Mouse (Mus musculus) midbrain, embryonic 10.5 days (tissue): Measurements from ENCODE around the gene Stt3a. TPM values are rescaled to one million over a fixed set of nuclear protein-coding genes. Genes with fewer than 3 reads are reported as not detected.

Experiments
- DNase-seq: peaks from one replicate; pipeline ENCODE4 v3.0.0-alpha.2; 2017; ENCODE audit warnings: low spot score
- H3K27ac ChIP-seq: fragments of 300-500 bp; sonication (generic); replicated peaks from 2 replicates; pipeline ENCODE4 v1.5.1; 2016; ENCODE audit warnings: mild to moderate bottlenecking
- H3K27me3 ChIP-seq: fragments of 300-500 bp; sonication (generic); 2 replicates; pipeline ENCODE4 v1.6.1; 2016; ENCODE audit warnings: low read depth, mild to moderate bottlenecking; ENCODE audit not compliant: poor library complexity, severe bottlenecking
- H3K36me3 ChIP-seq: fragments of 300-500 bp; sonication (generic); 2 replicates; pipeline ENCODE4 v1.6.1; 2016; ENCODE audit warnings: mild to moderate bottlenecking, moderate library complexity
- H3K4me1 ChIP-seq: fragments of 300-500 bp; sonication (generic); 2 replicates; pipeline ENCODE4 v1.6.1; 2016
- H3K4me3 ChIP-seq: fragments of 300-500 bp; sonication (generic); 2 replicates; pipeline ENCODE4 v1.5.1; 2016; ENCODE audit warnings: mild to moderate bottlenecking, moderate library complexity
- H3K9me3 ChIP-seq: fragments of 300-500 bp; sonication (generic); replicated peaks from 2 replicates; pipeline ENCODE4 v1.6.1; 2016; ENCODE audit warnings: mild to moderate bottlenecking
- WGBS: fragments of 180-500 bp; shearing (Covaris S2); methylation state at CpG from one replicate; pipeline ENCODE4 v1.1.7; 2016; 5-methylcytosine and 5-hydroxymethylcytosine counted together
- polyA plus RNA-seq: library from polyadenylated mRNA; unstranded; fragments of >200 nt; fragmentation: Nextera tagmentation; extraction: Ambion mirVana; gene quantifications from 2 replicates; pipeline ENCODE4 v1.2.1, GENCODE M21; 2016

Gene Stt3a
- polyA plus RNA-seq, 1 experiment from 2014 or later = 167 TPM

GRCm38 (mm10) chr9:36792191-36792590, 24.7 kb upstream of the Stt3a start:
- DNase-seq = no peak
- peaks cover 1% of the 10 kb centered on the region; the same call in 1 of the 2 replicates for H3K9me3 ChIP-seq
- H3K27ac ChIP-seq = no peak overlapping the region
- H3K4me1 ChIP-seq = peaks cover 28% of the 10 kb centered on the region
- peaks cover 56% of the 10 kb centered on the region for H3K36me3 ChIP-seq
- no peak overlapping the region for H3K4me3 ChIP-seq
- H3K27me3 ChIP-seq = no peaks in the 10 kb centered on the region
- 95% methylated on average over 3 of the region's 3 CpGs for WGBS

DNA sequence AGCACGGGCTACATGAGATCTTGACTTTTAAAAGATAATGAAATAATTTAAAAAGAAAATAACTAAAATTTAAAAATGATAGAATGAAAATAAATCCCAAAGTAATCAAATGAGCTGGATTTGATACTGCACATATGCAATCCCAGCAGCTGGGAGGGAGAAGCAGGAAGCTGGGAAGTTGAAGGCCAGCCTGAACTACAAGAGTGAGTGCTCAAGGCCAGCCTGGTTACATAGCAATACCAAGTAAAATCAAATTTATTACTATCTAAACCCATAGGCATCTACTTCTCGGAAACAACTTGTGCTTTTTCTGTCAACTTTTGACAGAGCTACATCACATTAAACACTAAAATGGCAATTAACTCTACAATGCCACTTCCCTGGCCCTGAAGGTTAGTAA, 16.4 kb upstream of the Stt3a start:
- H3K36me3 ChIP-seq = peaks cover 97% of the 10 kb centered on the region
- DNase-seq = no peak

DNA sequence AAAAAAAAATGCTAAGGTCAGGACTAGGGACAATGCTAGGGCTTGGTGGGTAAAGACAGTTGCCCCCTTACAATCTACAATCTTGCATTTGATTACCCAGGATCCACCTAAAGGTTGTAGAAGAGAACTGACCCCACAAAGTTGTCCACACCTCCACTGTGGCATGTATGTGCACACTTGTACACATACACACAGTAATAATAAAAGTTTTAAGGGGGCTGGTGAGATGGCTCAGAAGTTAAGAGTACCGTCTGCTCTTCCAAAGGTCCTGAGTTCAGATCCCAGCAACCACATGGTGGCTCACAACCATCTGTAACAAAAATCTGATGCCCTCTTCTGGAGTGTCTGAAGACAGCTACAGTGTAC, 1.6 kb upstream of the Stt3a start:
- no peak overlapping the region for H3K27ac ChIP-seq
- DNase-seq = no peak
- H3K36me3 ChIP-seq = peaks cover 14% of the 10 kb centered on the region
- H3K4me3 ChIP-seq = peak overlapping the region; percentile 82
- H3K4me1 ChIP-seq = peaks cover 18% of the 10 kb centered on the region
- WGBS = 96% methylated on average over 1 of the region's 1 CpGs
- H3K27me3 ChIP-seq = no peaks in the 10 kb centered on the region
- no peaks in the 10 kb centered on the region for H3K9me3 ChIP-seq

More for the DNA sequence above, 16.4 kb upstream of the Stt3a start:
- Histone ChIP-seq H3K9me3 (peaks cover 9% of the 10 kb centered on the region; the same call in 1 of the 2 replicates), H3K4me3 (no peak overlapping the region), H3K27me3 (no peaks in the 10 kb centered on the region), H3K27ac (no peak overlapping the region), H3K4me1 (no peaks in the 10 kb centered on the region)
- WGBS = 88% methylated on average over 2 of the region's 2 CpGs

DNA sequence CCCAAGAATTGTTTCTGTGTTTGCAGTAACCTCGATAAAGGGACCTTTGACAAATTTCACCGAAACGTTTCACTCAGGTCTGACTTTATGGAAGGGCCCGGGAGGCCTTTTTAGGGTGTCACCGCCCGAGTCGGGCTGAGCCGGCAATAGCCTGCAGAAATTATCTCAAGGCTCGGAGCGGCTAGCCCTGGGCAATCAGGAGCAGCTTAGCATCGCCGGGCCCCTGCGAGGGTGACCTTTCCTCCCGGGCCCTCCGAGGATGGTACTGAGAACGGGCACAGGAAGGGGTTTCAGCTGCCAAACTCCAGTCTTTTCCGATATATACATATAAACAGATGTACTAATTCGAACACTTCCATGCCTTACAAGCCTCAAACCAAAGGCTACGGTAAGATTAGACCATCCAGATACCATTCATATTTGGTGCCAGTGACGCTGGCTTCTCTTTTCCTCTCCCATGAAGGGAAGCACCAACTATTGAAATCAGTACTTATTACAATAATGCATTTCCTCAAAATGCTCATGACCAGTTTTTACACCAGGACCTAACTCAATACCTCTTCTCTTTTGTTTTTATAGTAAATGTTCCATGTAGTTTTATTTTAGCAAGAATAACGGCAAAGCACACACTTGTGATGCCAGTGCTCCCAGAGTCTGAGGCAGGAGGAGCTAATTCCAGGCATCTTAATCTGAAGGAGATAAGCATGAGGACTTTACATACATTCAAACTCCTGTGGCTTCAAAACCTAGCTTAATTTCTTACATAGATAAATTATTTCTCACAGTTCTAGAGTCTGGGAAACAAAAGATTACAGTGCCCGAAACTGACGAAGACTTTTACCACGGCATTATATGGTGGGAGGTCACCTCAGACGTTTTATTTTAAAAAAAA, 923 bp upstream of the Stt3a start:
- H3K27ac ChIP-seq = peak overlapping the region; percentile 86
- H3K4me1 ChIP-seq = peaks cover 18% of the 10 kb centered on the region
- no peaks in the 10 kb centered on the region for H3K9me3 ChIP-seq
- peak overlapping the region; percentile 82 for H3K4me3 ChIP-seq
- H3K36me3 ChIP-seq = peaks cover 20% of the 10 kb centered on the region
- H3K27me3 ChIP-seq = no peaks in the 10 kb centered on the region
- peak; percentile 37 for DNase-seq
- 17% methylated on average over 25 of the region's 25 CpGs for WGBS

GRCm38 (mm10) chr9:36764378-36764777, 3.1 kb downstream of the Stt3a start:
- WGBS = 95% methylated on average over 1 of the region's 1 CpGs
- Histone ChIP-seq H3K27ac (no peak overlapping the region), H3K9me3 (no peaks in the 10 kb centered on the region), H3K4me3 (no peak overlapping the region), H3K36me3 (peaks cover 56% of the 10 kb centered on the region), H3K27me3 (no peaks in the 10 kb centered on the region), H3K4me1 (peaks cover 18% of the 10 kb centered on the region)
- DNase-seq = no peak

- DNase-seq = no peak
These were observed 40.3 kb downstream of the Stt3a start, which contains the start of gene Chek1 for GRCm38 (mm10) chr9:36727034-36727755. Gene Chek1 (minus strand): TSS chr9:36727065.

DNA sequence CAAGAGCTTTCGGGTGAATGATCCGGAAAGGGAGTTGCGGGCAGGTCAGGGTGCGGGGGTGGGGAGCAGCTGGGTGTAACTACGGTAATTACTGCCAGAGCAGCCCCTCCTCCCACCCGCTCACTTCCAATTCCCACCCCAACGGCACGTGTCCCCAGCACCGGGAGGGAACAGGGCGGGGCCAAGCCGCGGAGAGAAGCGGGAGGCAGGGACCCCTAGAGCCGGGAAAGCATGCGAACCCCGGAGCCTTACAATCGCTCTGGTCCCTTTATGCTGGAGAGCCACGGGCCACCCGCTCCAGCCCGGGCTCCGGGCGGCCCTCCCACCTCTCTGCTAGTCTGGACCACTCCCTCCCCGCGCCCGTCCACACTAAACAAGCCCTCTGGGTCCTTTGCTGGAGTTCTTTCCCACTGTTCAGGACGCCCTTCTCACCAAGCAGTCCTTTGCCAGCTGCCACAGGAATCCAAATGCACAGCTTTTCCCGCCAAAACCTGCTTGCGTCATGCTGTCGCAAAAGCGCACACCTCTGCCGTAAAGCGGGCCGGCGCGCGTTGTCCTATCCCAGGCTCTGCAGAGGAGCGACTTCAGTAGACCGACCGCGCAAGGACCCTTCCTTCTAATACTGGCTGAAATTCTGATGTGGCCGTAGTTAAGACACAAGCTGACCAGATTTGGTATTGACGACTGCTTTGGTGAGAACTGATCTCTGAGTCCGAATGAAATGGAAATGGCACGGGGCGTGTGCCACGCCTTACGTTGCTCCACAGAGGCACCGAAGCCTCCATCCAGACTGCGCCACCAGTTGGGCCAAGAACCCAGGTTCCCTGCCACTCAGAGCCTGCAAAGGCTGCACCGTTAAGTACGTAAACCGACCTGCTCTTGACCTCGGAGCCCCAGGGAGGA, 41.1 kb downstream of the Stt3a start:
- peaks cover 49% of the 10 kb centered on the region for H3K36me3 ChIP-seq
- WGBS = under 1% methylated on average over 53 of the region's 53 CpGs
- H3K4me1 ChIP-seq = peaks cover 23% of the 10 kb centered on the region
- peak; percentile 96 for DNase-seq
- H3K9me3 ChIP-seq = no peaks in the 10 kb centered on the region
- H3K27me3 ChIP-seq = no peaks in the 10 kb centered on the region
- H3K4me3 ChIP-seq = peak overlapping the region; percentile 75
- H3K27ac ChIP-seq = peak overlapping the region; percentile 91

More at GRCm38 (mm10) chr9:36727034-36727755, 40.3 kb downstream of the Stt3a start, which contains the start of gene Chek1:
- no peaks in the 10 kb centered on the region for H3K27me3 ChIP-seq
- peak within 1 kb of the TSS; percentile 91 for H3K27ac ChIP-seq
- H3K4me3 ChIP-seq = peak within 1 kb of the TSS; percentile 75
- no peaks in the 10 kb centered on the region for H3K9me3 ChIP-seq
- 12% methylated on average over 12 of the region's 12 CpGs for WGBS
- peaks cover 49% of the 10 kb centered on the region for H3K36me3 ChIP-seq
- H3K4me1 ChIP-seq = peaks cover 23% of the 10 kb centered on the region

GRCm38 (mm10) chr9:36716624-36717023, 50.9 kb downstream of the Stt3a start:
- WGBS = 84% methylated on average over 3 of the region's 3 CpGs
- H3K4me1 ChIP-seq = no peaks in the 10 kb centered on the region
- no peaks in the 10 kb centered on the region for H3K27me3 ChIP-seq
- H3K27ac ChIP-seq = no peak overlapping the region
- no peaks in the 10 kb centered on the region for H3K9me3 ChIP-seq
- H3K36me3 ChIP-seq = peaks cover 95% of the 10 kb centered on the region
- H3K4me3 ChIP-seq = no peak overlapping the region
- no peak for DNase-seq

DNA sequence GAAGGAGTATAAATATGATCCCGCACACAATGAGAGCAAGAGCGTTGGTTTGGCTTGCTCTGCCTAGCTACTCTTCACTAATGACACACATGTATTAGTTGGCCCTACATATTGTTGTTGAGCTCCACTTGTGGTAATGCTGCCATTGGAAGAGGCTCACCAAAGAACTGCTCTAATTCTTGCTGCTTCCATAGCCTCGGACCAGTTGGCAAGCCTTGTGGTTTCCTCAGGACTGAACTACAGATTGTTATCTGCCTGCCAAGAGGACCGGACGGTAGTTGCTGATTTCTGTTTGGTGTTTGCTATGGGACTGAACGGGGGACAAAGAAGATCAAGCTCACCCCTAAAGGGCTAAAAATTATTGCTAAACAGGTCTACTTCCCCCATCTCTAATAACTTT, 60.2 kb downstream of the Stt3a start:
- H3K27me3 ChIP-seq = no peaks in the 10 kb centered on the region
- 91% methylated on average over 6 of the region's 6 CpGs for WGBS
- no peak for DNase-seq
- peaks cover 62% of the 10 kb centered on the region for H3K36me3 ChIP-seq
- no peaks in the 10 kb centered on the region for H3K4me1 ChIP-seq
- no peak overlapping the region for H3K27ac ChIP-seq
- no peak overlapping the region for H3K4me3 ChIP-seq
- no peaks in the 10 kb centered on the region for H3K9me3 ChIP-seq

- Histone ChIP-seq H3K36me3 (peaks cover 48% of the 10 kb centered on the region), H3K4me1 (no peaks in the 10 kb centered on the region), H3K9me3 (no peaks in the 10 kb centered on the region), H3K4me3 (no peak overlapping the region), H3K27ac (no peak overlapping the region), H3K27me3 (no peaks in the 10 kb centered on the region)
- DNase-seq = no peak
- WGBS = 86% methylated on average over 3 of the region's 3 CpGs
These were observed 61.6 kb downstream of the Stt3a start for GRCm38 (mm10) chr9:36705923-36706322.

GRCm38 (mm10) chr9:36694276-36694675, 73.2 kb downstream of the Stt3a start:
- Histone ChIP-seq H3K36me3 (no peaks in the 10 kb centered on the region), H3K4me3 (no peak overlapping the region), H3K9me3 (no peaks in the 10 kb centered on the region), H3K4me1 (no peaks in the 10 kb centered on the region), H3K27ac (no peak overlapping the region), H3K27me3 (no peaks in the 10 kb centered on the region)
- 95% methylated on average over 10 of the region's 10 CpGs for WGBS
- no peak for DNase-seq

- 77% methylated on average over 1 of the region's 1 CpGs for WGBS
- Histone ChIP-seq H3K36me3 (no peaks in the 10 kb centered on the region), H3K4me1 (no peaks in the 10 kb centered on the region), H3K27me3 (no peaks in the 10 kb centered on the region), H3K4me3 (no peak within 1 kb of the TSS), H3K9me3 (no peaks in the 10 kb centered on the region), H3K27ac (no peak within 1 kb of the TSS)
- DNase-seq = no peak
These were observed 74.6 kb downstream of the Stt3a start, which contains the start of gene Acrv1 for GRCm38 (mm10) chr9:36692920-36693319. Gene Acrv1 (plus strand): TSS chr9:36693220.
